Mouse (Mus musculus): ENCODE measurements at regions not wholly inside any gene's neighbourhood (a gene's known extent, or its start where the extent isn't known, plus 50 kb on each side); places are given as distances from the start of the nearest gene placed in this dataset.

DNA sequence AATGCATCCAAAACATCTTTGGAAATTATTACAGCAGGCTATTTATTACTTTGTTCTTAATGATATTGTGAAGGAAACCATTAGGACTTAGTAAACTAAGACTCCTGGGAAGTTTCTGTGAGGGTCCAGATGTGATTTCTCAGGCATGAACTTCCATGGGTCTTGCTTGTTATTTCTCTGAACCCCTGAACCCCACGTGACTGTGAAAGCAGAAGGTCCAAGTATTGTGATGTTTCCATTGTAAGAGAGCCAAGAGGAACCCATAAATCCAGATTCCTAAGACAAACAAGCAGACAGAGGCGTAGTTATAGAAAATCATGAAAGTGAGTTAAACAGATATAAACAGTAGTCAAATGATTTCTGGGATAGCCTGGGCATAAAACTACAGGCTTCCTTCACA is 157.1 kb upstream of the Fndc3a start:
- TF ChIP-seq POLR2A (IDR thresholded peaks at IDR 0.05; ENCODE audit: borderline replicate concordance, control insufficient read depth, low read depth, low read length): no peak
- no peak for TF ChIP-seq CTCF (IDR thresholded peaks at IDR 0.05; ENCODE audit: control insufficient read depth, insufficient read depth, low read length)
